Mouse (Mus musculus): ENCODE data around the gene 2310022B05Rik.

Gene 2310022B05Rik

GRCm38 (mm10) chr8:124663112-124663873, at the start of gene 2310022B05Rik:
Gene 2310022B05Rik (minus strand): TSS chr8:124663369.
- in situ Hi-C loops (cut with MboI, MseI), result no loop called here

- in situ Hi-C loops (cut with MboI, MseI), result no loop called here
These were observed 42.7 kb upstream of the 2310022B05Rik start for GRCm38 (mm10) chr8:124705823-124706222.

GRCm38 (mm10) chr8:124704376-124704775, 41.2 kb upstream of the 2310022B05Rik start:
- in situ Hi-C loops (cut with MboI, MseI), result no loop called here

GRCm38 (mm10) chr8:124703526-124703925, 40.4 kb upstream of the 2310022B05Rik start:
- in situ Hi-C loops (cut with MboI, MseI), result no loop called here

- in situ Hi-C loops (cut with MboI, MseI), result no loop called here
These were observed 39.0 kb upstream of the 2310022B05Rik start for GRCm38 (mm10) chr8:124702183-124702582.

GRCm38 (mm10) chr8:124701023-124701422, 37.9 kb upstream of the 2310022B05Rik start:
- in situ Hi-C loops (cut with MboI, MseI), result no loop called here

GRCm38 (mm10) chr8:124700271-124700670, 37.1 kb upstream of the 2310022B05Rik start:
- in situ Hi-C loops (cut with MboI, MseI), result no loop called here

- in situ Hi-C loops (cut with MboI, MseI), result no loop called here
These were observed 32.4 kb upstream of the 2310022B05Rik start for GRCm38 (mm10) chr8:124695424-124696100.

- in situ Hi-C loops (cut with MboI, MseI), result no loop called here
These were observed 28.5 kb upstream of the 2310022B05Rik start for GRCm38 (mm10) chr8:124691706-124692105.

- in situ Hi-C loops (cut with MboI, MseI), result no loop called here
These were observed 25.7 kb upstream of the 2310022B05Rik start for GRCm38 (mm10) chr8:124688899-124689298.

- in situ Hi-C loops (cut with MboI, MseI), result loop anchor here (5.0 kb wide), 1 partner anchor 65 kb away; no protein-coding TSS in a partner anchor
These were observed 19.0 kb upstream of the 2310022B05Rik start for GRCm38 (mm10) chr8:124682218-124682617.

GRCm38 (mm10) chr8:124681792-124682157, 18.6 kb upstream of the 2310022B05Rik start:
- in situ Hi-C loops (cut with MboI, MseI), result loop anchor here (5.0 kb wide), 1 partner anchor 64 kb away; no protein-coding TSS in a partner anchor

GRCm38 (mm10) chr8:124681077-124681791, 18.1 kb upstream of the 2310022B05Rik start:
- in situ Hi-C loops (cut with MboI, MseI), result loop anchor here (5.0 kb wide), 1 partner anchor 64 kb away; no protein-coding TSS in a partner anchor

GRCm38 (mm10) chr8:124678246-124678645, 15.1 kb upstream of the 2310022B05Rik start:
- in situ Hi-C loops (cut with MboI, MseI), result no loop called here

GRCm38 (mm10) chr8:124677486-124677885, 14.3 kb upstream of the 2310022B05Rik start:
- in situ Hi-C loops (cut with MboI, MseI), result no loop called here

- in situ Hi-C loops (cut with MboI, MseI), result no loop called here
These were observed 13.9 kb upstream of the 2310022B05Rik start for GRCm38 (mm10) chr8:124677078-124677477.

- in situ Hi-C loops (cut with MboI, MseI), result no loop called here
These were observed 13.5 kb upstream of the 2310022B05Rik start for GRCm38 (mm10) chr8:124676661-124677060.

- in situ Hi-C loops (cut with MboI, MseI), result no loop called here
These were observed 9.2 kb upstream of the 2310022B05Rik start for GRCm38 (mm10) chr8:124672345-124672744.

GRCm38 (mm10) chr8:124668798-124669197, 5.6 kb upstream of the 2310022B05Rik start:
- in situ Hi-C loops (cut with MboI, MseI), result no loop called here

- in situ Hi-C loops (cut with MboI, MseI), result no loop called here
These were observed 1.2 kb upstream of the 2310022B05Rik start for GRCm38 (mm10) chr8:124664414-124664813.

GRCm38 (mm10) chr8:124663874-124664230, 683 bp upstream of the 2310022B05Rik start:
- in situ Hi-C loops (cut with MboI, MseI), result no loop called here

- in situ Hi-C loops (cut with MboI, MseI), result no loop called here
These were observed 590 bp downstream of the 2310022B05Rik start for GRCm38 (mm10) chr8:124662446-124663111.
